Mouse (Mus musculus): ENCODE results near the gene Zcchc2.

DNA sequence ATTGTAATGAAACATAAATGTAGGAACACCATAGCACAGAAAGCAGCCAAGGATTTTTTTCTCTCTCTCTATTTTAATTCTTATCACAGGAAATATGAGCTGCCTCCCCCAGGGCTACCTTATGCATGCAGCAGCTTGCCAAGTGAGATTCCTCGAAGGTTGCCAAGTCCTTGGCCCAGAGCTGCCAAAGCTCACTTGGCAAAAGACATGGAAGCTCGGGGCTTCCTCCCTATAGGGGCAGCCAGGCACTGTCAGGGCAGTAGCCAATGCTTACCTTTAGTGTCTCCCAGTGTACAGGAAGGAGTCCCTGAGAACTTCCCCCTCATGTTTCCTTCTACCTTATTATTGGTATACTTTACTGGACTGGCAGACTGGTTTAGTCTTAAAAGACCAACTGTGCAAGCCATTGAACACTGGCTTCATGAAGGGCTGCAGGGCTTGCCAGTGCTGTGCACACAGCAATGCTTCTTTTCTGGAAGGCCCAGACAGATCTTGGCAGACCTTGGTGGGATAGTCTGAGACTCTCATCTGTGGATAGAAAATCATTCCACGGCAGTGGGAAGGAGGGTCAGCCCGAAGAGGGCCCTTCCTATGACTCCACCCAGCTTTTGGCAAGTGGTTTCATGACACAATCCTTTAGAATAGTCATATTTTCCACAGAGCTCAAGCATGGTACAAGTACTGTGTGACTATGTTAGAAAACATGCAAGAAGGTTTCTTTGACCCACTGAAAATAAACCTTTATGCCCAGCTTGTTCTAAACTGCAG, 53.0 kb downstream of the Zcchc2 start:
- TF ChIP-seq CTCF (IDR thresholded peaks at IDR 0.05; ENCODE audit: low read depth) (no peak), EP300 (optimal IDR thresholded peaks at IDR 0.05) (no peak)
